Mouse (Mus musculus) fat pad, adult 2 months (tissue): ENCODE results near the gene Ankrd39.

Experiments used
- DNase-seq: peaks from one replicate; pipeline ENCODE4 v3.0.0-alpha.2; 2011; ENCODE audit warnings: low read depth, low spot score; ENCODE audit errors: extremely low read depth

Gene Ankrd39

GRCm38 (mm10) chr1:36572709-36573108 is 25.5 kb upstream of the Ankrd39 start:
- no peak for DNase-seq

GRCm38 (mm10) chr1:36572140-36572700 is 25.0 kb upstream of the Ankrd39 start:
- no peak for DNase-seq

GRCm38 (mm10) chr1:36571627-36572026 is 24.4 kb upstream of the Ankrd39 start:
- no peak for DNase-seq

- DNase-seq, result no peak
Measured at GRCm38 (mm10) chr1:36570320-36570719, 23.1 kb upstream of the Ankrd39 start.

GRCm38 (mm10) chr1:36569694-36570276 is 22.5 kb upstream of the Ankrd39 start:
- no peak for DNase-seq

GRCm38 (mm10) chr1:36568776-36569175 is 21.5 kb upstream of the Ankrd39 start:
- no peak for DNase-seq

DNA sequence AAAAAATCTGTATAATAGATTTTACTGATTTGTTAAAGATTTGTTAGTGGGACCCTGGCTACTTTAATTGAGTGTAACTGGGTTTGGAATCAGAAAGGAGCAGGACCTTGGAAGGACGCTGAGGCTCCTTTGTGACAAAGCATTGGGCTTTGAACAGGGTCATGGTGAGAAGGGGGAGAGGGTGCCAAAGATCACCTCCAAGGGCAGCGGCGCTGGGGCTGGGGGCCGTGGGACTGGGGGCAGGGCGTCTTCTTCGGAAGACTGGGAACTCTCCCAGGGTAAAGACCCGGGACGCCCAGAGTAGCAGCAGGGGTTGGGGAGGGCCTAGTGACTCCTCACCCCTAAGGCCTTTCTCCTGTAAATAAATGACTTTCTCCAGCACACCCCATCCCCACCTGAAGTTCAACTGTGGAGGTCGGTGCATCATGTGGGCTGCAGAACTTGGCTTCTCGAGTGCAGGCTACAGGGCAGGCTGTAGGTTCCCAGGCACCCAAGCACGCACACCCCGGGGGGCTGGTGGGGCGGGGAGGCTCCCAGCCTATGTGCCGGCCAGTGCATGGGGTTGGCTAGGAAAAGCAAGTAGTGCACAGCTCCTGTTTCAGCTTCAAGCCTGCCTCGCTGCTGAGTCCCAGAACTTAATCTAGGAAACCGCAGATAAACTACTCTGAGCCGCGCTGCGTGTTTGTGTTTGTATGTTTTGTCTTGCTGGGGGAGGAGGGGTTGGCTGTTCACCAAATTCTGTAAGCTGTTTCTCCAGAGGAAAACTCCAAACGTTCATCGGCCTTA is 20.8 kb upstream of the Ankrd39 start:
- no peak for DNase-seq

- DNase-seq, result no peak
Measured at GRCm38 (mm10) chr1:36566425-36566824, 19.2 kb upstream of the Ankrd39 start.

- DNase-seq, result no peak
Measured at GRCm38 (mm10) chr1:36564101-36564500, 16.9 kb upstream of the Ankrd39 start.

DNA sequence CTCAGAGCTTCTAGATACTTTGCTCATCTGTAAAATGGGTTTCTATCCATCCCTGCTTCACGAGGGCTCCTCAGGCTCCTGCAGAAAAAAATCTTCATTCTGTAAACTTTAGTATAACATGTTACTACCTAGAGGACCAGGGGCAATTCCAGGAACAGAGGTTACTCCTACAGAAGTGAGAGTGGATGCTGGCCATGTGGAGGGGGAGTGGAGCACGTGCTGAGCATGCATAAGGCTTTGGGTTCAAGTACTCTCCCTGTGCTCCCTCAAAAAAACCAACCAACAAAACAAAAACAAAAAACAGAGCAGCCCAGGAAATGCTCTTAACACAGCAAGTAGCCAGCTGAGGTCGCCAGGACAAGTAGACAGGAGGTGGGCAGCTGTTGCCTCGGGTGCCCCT is 16.4 kb upstream of the Ankrd39 start:
- DNase-seq, result no peak

GRCm38 (mm10) chr1:36563197-36563596 is 16.0 kb upstream of the Ankrd39 start:
- no peak for DNase-seq

GRCm38 (mm10) chr1:36562388-36562787 is 15.1 kb upstream of the Ankrd39 start:
- no peak for DNase-seq

DNA sequence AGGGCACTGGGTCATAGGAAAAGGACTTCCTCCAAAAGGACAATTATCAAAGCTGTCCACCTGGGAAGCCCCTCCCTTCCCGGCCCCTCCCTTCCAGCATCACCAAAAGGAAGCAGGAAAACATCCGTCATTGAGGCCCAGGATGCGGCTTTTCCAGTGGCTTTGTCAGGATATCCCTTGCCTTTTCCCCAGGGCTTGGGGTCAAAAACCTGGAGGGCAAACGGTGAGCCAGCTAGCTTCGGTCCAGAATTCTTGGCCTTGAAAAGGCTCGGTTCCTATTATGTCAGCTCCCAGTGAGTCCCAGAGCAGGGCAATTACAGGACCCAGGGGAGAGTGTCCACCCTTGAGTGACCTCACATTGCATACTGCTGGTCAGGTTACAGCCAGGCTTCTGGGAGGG is 13.7 kb upstream of the Ankrd39 start:
- DNase-seq, result no peak

- DNase-seq, result no peak
Measured at GRCm38 (mm10) chr1:36559888-36560287, 12.6 kb upstream of the Ankrd39 start.

DNA sequence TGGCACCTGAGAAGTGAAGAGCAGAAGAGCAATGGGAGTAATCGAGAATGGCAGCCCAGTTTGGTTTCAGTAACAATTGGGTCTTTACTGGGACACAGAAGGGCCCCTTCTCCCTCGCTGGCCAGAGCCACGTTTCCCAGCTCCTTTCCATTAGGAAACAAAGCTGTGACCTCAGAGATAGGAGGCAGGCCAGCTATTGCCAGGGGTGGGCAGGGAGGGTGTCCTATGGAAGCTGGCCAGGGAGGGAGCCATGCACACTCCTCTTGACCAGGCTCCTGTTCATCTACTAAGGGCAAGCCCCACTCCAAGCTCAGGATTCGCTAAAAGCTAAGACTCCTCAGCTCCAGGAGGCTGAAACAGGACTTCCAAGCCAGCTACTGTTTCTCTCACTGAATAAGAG is 12.0 kb upstream of the Ankrd39 start:
- DNase-seq, result no peak

GRCm38 (mm10) chr1:36558031-36558993 is 11.1 kb upstream of the Ankrd39 start, which contains the start of gene Sema4c:
Gene Sema4c (minus strand): TSS chr1:36558349.
- DNase-seq, result no peak

GRCm38 (mm10) chr1:36557457-36558011 is 10.3 kb upstream of the Ankrd39 start:
- DNase-seq, result no peak

GRCm38 (mm10) chr1:36556553-36557456 is 9.6 kb upstream of the Ankrd39 start:
- DNase-seq, result no peak

- no peak for DNase-seq
Measured at GRCm38 (mm10) chr1:36555798-36556395, 8.7 kb upstream of the Ankrd39 start.
